Comparison of ENCODE assay signal across 9 mouse cellular contexts in genomic region chr8:108406716-108407494, GRCm38 (mm10).
DNase-seq lines count a peak whose midpoint lies in the region; ATAC-seq and TF ChIP-seq lines count a peak whose summit lies in the region.
"Had no signal": no experiment of that assay in that cellular context is flagged by ENCODE, and none has a peak within 500 bp of the region (broad histone marks: within the 10 kb centered on the region; RNA-seq: fewer than 3 reads in every experiment).

No protein-coding gene starts in this region.

- no peak overlapping the region for H3K4me3 ChIP-seq in lung, embryonic 14.5 days (ENCODE audit: low read depth, low read length)
- H3K4me3 ChIP-seq in hindbrain, embryonic 10.5 days: peak overlapping the region; percentile 38
- no peak overlapping the region for H3K4me3 ChIP-seq in liver, embryonic 12.5 days

- 44% methylated on average over 25 of the region's 25 CpGs for WGBS in lung, embryonic 14.5 days
- 29% methylated on average over 25 of the region's 25 CpGs for WGBS in hindbrain, embryonic 10.5 days
- 46% methylated on average over 25 of the region's 25 CpGs for WGBS in liver, embryonic 12.5 days (ENCODE audit: insufficient replicate concordance)

- peak overlapping the region; percentile 12; the same call in 1 of the 2 replicates for H3K4me2 ChIP-seq in lung, embryonic 14.5 days
- H3K4me2 ChIP-seq in liver, embryonic 12.5 days: 0 out of 2 replicates have a peak overlapping the region, but pooled peaks have one; percentile 5

- intact Hi-C loops in gastrocnemius, postnatal 36 days (cut with DNase I): no loop called here

- H3K9ac ChIP-seq in lung, embryonic 14.5 days: 0 out of 2 replicates have a peak overlapping the region, but pooled peaks have one; percentile 15
- H3K9ac ChIP-seq in liver, embryonic 12.5 days: no peak overlapping the region

- no peak overlapping the region for H3K27ac ChIP-seq in lung, embryonic 14.5 days (ENCODE audit: low read depth)
- peak overlapping the region; percentile 81 for H3K27ac ChIP-seq in hindbrain, embryonic 10.5 days
- no peak overlapping the region for H3K27ac ChIP-seq in liver, embryonic 12.5 days
- H3K27ac ChIP-seq: kidney, postnatal 0 days had no signal

- H3K9me3 ChIP-seq in lung, embryonic 14.5 days (ENCODE audit: low read depth, low read length): no peaks in the 10 kb centered on the region
- H3K9me3 ChIP-seq in hindbrain, embryonic 10.5 days: no peaks in the 10 kb centered on the region
- H3K9me3 ChIP-seq in liver, embryonic 12.5 days (replicated peaks): no peaks in the 10 kb centered on the region

- no peaks in the 10 kb centered on the region for H3K27me3 ChIP-seq in lung, embryonic 14.5 days (ENCODE audit: insufficient read depth, low read length)
- H3K27me3 ChIP-seq in hindbrain, embryonic 10.5 days (ENCODE audit: insufficient read depth, poor library complexity, severe bottlenecking): peaks cover 9% of the 10 kb centered on the region
- H3K27me3 ChIP-seq in liver, embryonic 12.5 days (replicated peaks): no peaks in the 10 kb centered on the region

- no peak for DNase-seq in lung, embryonic 14.5 days
- DNase-seq in lung, postnatal 4 days: no peak
- DNase-seq in hindbrain, embryonic 10.5 days (ENCODE audit: low spot score): peak; percentile 76
- peak; percentile 39 for DNase-seq in right cerebral cortex, postnatal 4 days
- no peak for DNase-seq in kidney, adult 9 months
- no peak for DNase-seq in gastrocnemius, postnatal 36 days

- no peaks in the 10 kb centered on the region for H3K36me3 ChIP-seq in lung, embryonic 14.5 days (ENCODE audit: insufficient read depth)
- no peaks in the 10 kb centered on the region for H3K36me3 ChIP-seq in hindbrain, embryonic 10.5 days
- no peaks in the 10 kb centered on the region for H3K36me3 ChIP-seq in liver, embryonic 12.5 days

- no peak for ATAC-seq in lung, embryonic 14.5 days (ENCODE audit: insufficient read depth)
- ATAC-seq in liver, embryonic 12.5 days: no peak
- no peak for ATAC-seq in megakaryocyte, adult 5-6 weeks (ENCODE audit: poor library complexity, severe bottlenecking)

- peaks cover 7% of the 10 kb centered on the region; the same call in 1 of the 2 replicates for H3K4me1 ChIP-seq in lung, embryonic 14.5 days (ENCODE audit: insufficient read depth)
- H3K4me1 ChIP-seq in hindbrain, embryonic 10.5 days (replicated peaks): peaks cover 21% of the 10 kb centered on the region
- H3K4me1 ChIP-seq in liver, embryonic 12.5 days: peaks cover 6% of the 10 kb centered on the region; the same call in 1 of the 2 replicates

- no peak for TF ChIP-seq CTCF in lung, embryonic 14.5 days (IDR thresholded peaks at IDR 0.05; ENCODE audit: low read depth)

Comparison
In these comparisons a context has a peak if more than half of its experiments do, and no peak if none do; other contexts are left out.
1. DNase-seq: peak in hindbrain, embryonic 10.5 days (single experiment) and right cerebral cortex, postnatal 4 days (single experiment); none in lung, embryonic 14.5 days (single experiment), lung, postnatal 4 days (0 of 2), kidney, adult 9 months (single experiment) and gastrocnemius, postnatal 36 days (0 of 2).